Mouse (Mus musculus): ENCODE data around the gene Gba. TPM values are rescaled to one million over a fixed set of nuclear protein-coding genes. Genes with fewer than 3 reads are reported as not detected.
"Not testable (repeated sequence)": the region's sequence is repeated elsewhere in the genome, so short reads cannot be mapped to it uniquely, and the experiment has no call there.

Gba gene
- polyA plus RNA-seq, 1 experiment: 52.5 TPM

- no peaks in the 10 kb centered on the region for H3K36me3 ChIP-seq (ENCODE audit: control insufficient read depth, insufficient read depth)
- H3ac ChIP-seq (ENCODE audit: control insufficient read depth, insufficient read length): no peak within 1 kb of the TSS
- no peaks in the 10 kb centered on the region for H3K79me2 ChIP-seq (ENCODE audit: control insufficient read depth, insufficient read depth)
- H3K4me3 ChIP-seq: no peak within 1 kb of the TSS
- peaks cover 22% of the 10 kb centered on the region for H3K27me3 ChIP-seq (ENCODE audit: control insufficient read depth, insufficient read depth, insufficient read length)
- TF ChIP-seq CEBPB (IDR thresholded peaks at IDR 0.05; ENCODE audit: insufficient read depth, poor library complexity, severe bottlenecking): no peak
- no peak for TF ChIP-seq TCF3 (IDR thresholded peaks at IDR 0.05; ENCODE audit: insufficient read length, low read depth)
- TF ChIP-seq USF1 (IDR thresholded peaks at IDR 0.05; ENCODE audit: low read depth): no peak
- no peak for TF ChIP-seq TCF12 (IDR thresholded peaks at IDR 0.05; ENCODE audit: insufficient read depth, poor library complexity, severe bottlenecking)
- no peak for TF ChIP-seq MAX (IDR thresholded peaks at IDR 0.05; ENCODE audit: low read depth)
- TF ChIP-seq MYOD1 (IDR thresholded peaks at IDR 0.05; ENCODE audit: control insufficient read depth in 1 of 3, insufficient read length in 2 of 3, low read depth in 2 of 3): peak in 1 of 3 experiments; percentile 2
- no peak for TF ChIP-seq POLR2A (IDR thresholded peaks at IDR 0.05; ENCODE audit: insufficient read length, low read depth)
- no peak for TF ChIP-seq REST (IDR thresholded peaks at IDR 0.05; ENCODE audit: insufficient read depth, insufficient read length)
- TF ChIP-seq MYOG (IDR thresholded peaks at IDR 0.05; ENCODE audit: control insufficient read depth in 1 of 3, insufficient read depth in 1 of 3, insufficient read length in 2 of 3, low read depth in 2 of 3): peak in 1 of 3 experiments; percentile 41
- no peak for TF ChIP-seq SRF (IDR thresholded peaks at IDR 0.05; ENCODE audit: control insufficient read depth, insufficient read length, low read depth)
- no peak for TF ChIP-seq POLR2AphosphoS2 (IDR thresholded peaks at IDR 0.05; ENCODE audit: insufficient read length, low read depth)
- TF ChIP-seq E2F4 (IDR thresholded peaks at IDR 0.05; ENCODE audit: insufficient read depth): no peak
- peak within 1 kb of the TSS; percentile 56 for H3K4me2 ChIP-seq (ENCODE audit: low read depth)
Measured at GRCm38 (mm10) chr3:89159616-89160344, 42.9 kb upstream of the Gba start, which contains the start of gene Hcn3. Gene Hcn3 (minus strand): TSS chr3:89160196.

GRCm38 (mm10) chr3:89161207-89161606 is 41.5 kb upstream of the Gba start:
- not testable (repeated sequence) for H3K4me2 ChIP-seq (ENCODE audit: low read depth); H3ac ChIP-seq (ENCODE audit: control insufficient read depth, insufficient read length); H3K4me3 ChIP-seq; H3K36me3 ChIP-seq (ENCODE audit: control insufficient read depth, insufficient read depth)
- peaks cover 17% of the 10 kb centered on the region for H3K27me3 ChIP-seq (ENCODE audit: control insufficient read depth, insufficient read depth, insufficient read length)
- peaks cover 12% of the 10 kb centered on the region for H3K79me2 ChIP-seq (ENCODE audit: control insufficient read depth, insufficient read depth)

- H3K4me2 ChIP-seq (ENCODE audit: low read depth): no peak overlapping the region
- no peaks in the 10 kb centered on the region for H3K36me3 ChIP-seq (ENCODE audit: control insufficient read depth, insufficient read depth)
- H3K79me2 ChIP-seq (ENCODE audit: control insufficient read depth, insufficient read depth): peaks cover 16% of the 10 kb centered on the region
- H3K27me3 ChIP-seq (ENCODE audit: control insufficient read depth, insufficient read depth, insufficient read length): peaks cover 16% of the 10 kb centered on the region
- no peak overlapping the region for H3ac ChIP-seq (ENCODE audit: control insufficient read depth, insufficient read length)
- no peak for TF ChIP-seq USF1 (IDR thresholded peaks at IDR 0.05; ENCODE audit: low read depth)
- TF ChIP-seq TCF3 (IDR thresholded peaks at IDR 0.05; ENCODE audit: insufficient read length, low read depth): no peak
- no peak for TF ChIP-seq MYOG (IDR thresholded peaks at IDR 0.05; ENCODE audit: control insufficient read depth in 1 of 3, insufficient read depth in 1 of 3, insufficient read length in 2 of 3, low read depth in 2 of 3)
- no peak for TF ChIP-seq MYOD1 (IDR thresholded peaks at IDR 0.05; ENCODE audit: control insufficient read depth in 1 of 3, insufficient read length in 2 of 3, low read depth in 2 of 3)
- no peak for TF ChIP-seq MAX (IDR thresholded peaks at IDR 0.05; ENCODE audit: low read depth)
- TF ChIP-seq TCF12 (IDR thresholded peaks at IDR 0.05; ENCODE audit: insufficient read depth, poor library complexity, severe bottlenecking): no peak
- no peak for TF ChIP-seq POLR2A (IDR thresholded peaks at IDR 0.05; ENCODE audit: insufficient read length, low read depth)
- TF ChIP-seq POLR2AphosphoS2 (IDR thresholded peaks at IDR 0.05; ENCODE audit: insufficient read length, low read depth): no peak
- no peak for TF ChIP-seq SRF (IDR thresholded peaks at IDR 0.05; ENCODE audit: control insufficient read depth, insufficient read length, low read depth)
- no peak for TF ChIP-seq REST (IDR thresholded peaks at IDR 0.05; ENCODE audit: insufficient read depth, insufficient read length)
- TF ChIP-seq CEBPB (IDR thresholded peaks at IDR 0.05; ENCODE audit: insufficient read depth, poor library complexity, severe bottlenecking): no peak
- TF ChIP-seq E2F4 (IDR thresholded peaks at IDR 0.05; ENCODE audit: insufficient read depth): no peak
- H3K4me3 ChIP-seq: no peak overlapping the region
Measured at GRCm38 (mm10) chr3:89161786-89162185, 40.9 kb upstream of the Gba start.

- Histone ChIP-seq H3ac (ENCODE audit: control insufficient read depth, insufficient read length) (no peak overlapping the region), H3K4me2 (ENCODE audit: low read depth) (peak overlapping the region; percentile 32), H3K27me3 (ENCODE audit: control insufficient read depth, insufficient read depth, insufficient read length) (peaks cover 14% of the 10 kb centered on the region), H3K36me3 (ENCODE audit: control insufficient read depth, insufficient read depth) (peaks cover 12% of the 10 kb centered on the region), H3K4me3 (no peak overlapping the region), H3K79me2 (ENCODE audit: control insufficient read depth, insufficient read depth) (peaks cover 21% of the 10 kb centered on the region)
- TF ChIP-seq USF1 (IDR thresholded peaks at IDR 0.05; ENCODE audit: low read depth): peak; percentile 95
- no peak for TF ChIP-seq POLR2AphosphoS2 (IDR thresholded peaks at IDR 0.05; ENCODE audit: insufficient read length, low read depth)
Measured at GRCm38 (mm10) chr3:89163123-89163522, 39.6 kb upstream of the Gba start.

- peak overlapping the region; percentile 77 for H3K4me2 ChIP-seq (ENCODE audit: low read depth)
- H3K4me3 ChIP-seq: peak overlapping the region; percentile 71
- peaks cover 15% of the 10 kb centered on the region for H3K36me3 ChIP-seq (ENCODE audit: control insufficient read depth, insufficient read depth)
- H3K79me2 ChIP-seq (ENCODE audit: control insufficient read depth, insufficient read depth): peaks cover 21% of the 10 kb centered on the region
- peaks cover 8% of the 10 kb centered on the region for H3K27me3 ChIP-seq (ENCODE audit: control insufficient read depth, insufficient read depth, insufficient read length)
- no peak overlapping the region for H3ac ChIP-seq (ENCODE audit: control insufficient read depth, insufficient read length)
- no peak for TF ChIP-seq MYOG (IDR thresholded peaks at IDR 0.05; ENCODE audit: control insufficient read depth in 1 of 3, insufficient read depth in 1 of 3, insufficient read length in 2 of 3, low read depth in 2 of 3)
- TF ChIP-seq USF1 (IDR thresholded peaks at IDR 0.05; ENCODE audit: low read depth): no peak
- TF ChIP-seq TCF3 (IDR thresholded peaks at IDR 0.05; ENCODE audit: insufficient read length, low read depth): no peak
- TF ChIP-seq CEBPB (IDR thresholded peaks at IDR 0.05; ENCODE audit: insufficient read depth, poor library complexity, severe bottlenecking): no peak
- no peak for TF ChIP-seq TCF12 (IDR thresholded peaks at IDR 0.05; ENCODE audit: insufficient read depth, poor library complexity, severe bottlenecking)
- TF ChIP-seq MAX (IDR thresholded peaks at IDR 0.05; ENCODE audit: low read depth): no peak
- TF ChIP-seq POLR2A (IDR thresholded peaks at IDR 0.05; ENCODE audit: insufficient read length, low read depth): no peak
Measured at GRCm38 (mm10) chr3:89163643-89164245, 39.0 kb upstream of the Gba start.

All from myocyte (in vitro differentiated cells).